Mouse (Mus musculus): ENCODE data around the gene Poc1b.

Poc1b gene

DNA sequence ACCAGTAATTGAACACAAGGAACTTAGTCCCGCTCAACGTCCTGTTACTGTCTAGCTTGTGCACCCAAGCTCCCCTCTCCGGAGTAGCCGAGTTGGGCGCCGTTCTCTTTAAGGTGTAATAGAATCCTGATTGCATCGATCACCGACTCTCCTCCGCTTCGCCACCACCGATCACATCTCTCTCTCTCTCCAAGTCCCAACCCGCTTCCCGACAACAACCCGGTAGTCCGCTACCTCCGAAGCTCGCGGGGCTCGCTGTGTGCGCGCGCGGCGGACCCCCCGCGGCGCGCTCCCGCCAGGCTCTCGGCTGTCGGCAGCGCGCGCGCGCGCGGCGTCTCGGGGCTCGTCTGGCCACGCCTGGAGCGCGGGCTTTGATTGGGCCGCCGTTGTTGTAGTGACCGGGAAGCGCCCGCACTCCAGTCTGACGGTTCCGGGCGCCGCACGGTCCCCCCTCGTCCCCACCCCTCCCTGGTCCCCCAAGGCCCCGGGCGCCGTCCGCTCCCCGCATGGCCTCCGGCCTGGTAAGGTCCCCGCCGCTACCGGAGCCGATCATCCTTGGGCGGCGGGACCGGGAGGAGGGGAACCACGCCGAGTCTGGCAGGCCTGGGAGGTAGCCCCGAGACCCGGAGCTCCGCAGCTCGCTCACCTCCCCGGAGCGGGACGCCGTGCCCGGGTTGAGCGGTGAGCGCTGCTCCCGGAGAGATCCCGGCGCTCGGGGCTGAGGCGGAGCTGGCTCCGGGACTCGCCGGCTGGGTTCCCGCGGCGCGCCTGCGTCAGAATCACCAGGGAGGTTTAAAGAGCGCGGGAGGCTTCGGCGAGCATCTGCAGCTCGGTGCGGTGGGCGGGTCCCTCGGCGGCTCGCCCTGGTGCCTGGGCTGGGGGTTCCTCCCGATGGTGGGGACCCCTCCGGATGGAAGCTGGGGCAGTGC, at the start of gene Poc1b:
Poc1b (plus strand) TSS at position 334 of the 929 bp plus-strand sequence.
- DNase-seq (ENCODE audit: extremely low read depth, insufficient read length, low spot score): peak; percentile 86

- no peak for DNase-seq (ENCODE audit: extremely low read depth, insufficient read length, low spot score)
Observed at GRCm38 (mm10) chr10:99060588-99060987, 46.2 kb upstream of the Poc1b start.

- DNase-seq (ENCODE audit: extremely low read depth, insufficient read length, low spot score): no peak
Observed at GRCm38 (mm10) chr10:99061418-99061817, 45.4 kb upstream of the Poc1b start.

- peak; percentile 59 for DNase-seq (ENCODE audit: extremely low read depth, insufficient read length, low spot score)
Observed at GRCm38 (mm10) chr10:99062546-99062945, 44.3 kb upstream of the Poc1b start.

DNA sequence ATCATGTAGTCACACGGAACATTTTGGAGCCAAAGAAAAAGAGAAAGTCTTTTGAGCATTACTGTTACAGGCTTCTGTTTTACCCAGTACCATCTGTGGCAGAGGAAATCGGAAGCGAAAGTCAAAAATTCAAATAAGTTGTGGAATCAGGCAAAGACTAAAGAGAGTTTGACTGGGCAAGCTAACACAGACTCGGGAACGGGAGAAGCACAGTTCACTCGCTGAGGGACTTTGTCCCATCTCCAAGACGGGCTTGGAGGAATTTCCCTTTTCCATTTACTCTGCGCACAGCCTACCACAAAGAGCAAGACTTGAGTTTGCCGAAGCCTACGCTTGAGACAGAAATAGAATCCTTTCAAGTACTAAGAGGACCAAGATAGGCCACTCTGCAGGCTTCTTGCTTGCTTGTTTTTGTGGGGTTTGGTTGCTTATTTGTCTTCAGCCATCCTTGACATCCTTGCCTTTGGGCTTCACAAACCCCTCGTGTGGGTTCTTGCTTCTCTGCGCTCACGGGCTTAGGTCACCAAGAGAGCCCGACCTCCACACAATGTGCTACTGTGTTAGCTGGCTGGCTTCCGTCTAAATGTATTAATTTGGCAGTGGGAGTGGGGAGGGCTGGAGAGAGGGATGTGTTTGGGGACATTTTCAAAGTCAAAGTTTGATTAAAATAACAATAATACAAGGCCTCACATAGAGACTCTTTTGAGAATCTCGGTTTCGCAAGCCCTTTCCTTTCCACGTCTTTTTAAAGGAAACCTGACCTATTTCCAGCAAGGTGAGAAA, 30.5 kb upstream of the Poc1b start:
- DNase-seq (ENCODE audit: extremely low read depth, insufficient read length, low spot score): no peak

DNA sequence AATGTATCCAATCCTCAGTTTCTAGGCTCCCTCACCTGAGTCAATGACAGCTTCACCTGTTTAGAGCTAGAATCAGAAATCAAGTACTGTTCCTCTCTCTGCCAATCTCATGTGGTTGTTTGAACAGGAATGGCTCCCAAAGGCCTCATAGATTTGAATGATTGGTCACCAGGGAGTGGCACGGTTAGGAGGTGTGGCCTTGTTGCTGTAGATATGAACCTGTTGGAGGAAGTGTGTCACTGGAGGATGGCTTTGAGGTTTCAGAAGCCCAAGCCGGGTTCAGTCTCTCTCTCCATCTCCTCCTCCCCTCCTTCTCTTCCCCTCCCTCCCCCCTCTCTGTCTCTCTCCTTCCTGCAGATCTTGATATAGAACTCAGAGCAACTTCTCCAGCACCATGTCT, 28.2 kb upstream of the Poc1b start:
- DNase-seq (ENCODE audit: extremely low read depth, insufficient read length, low spot score): no peak

DNA sequence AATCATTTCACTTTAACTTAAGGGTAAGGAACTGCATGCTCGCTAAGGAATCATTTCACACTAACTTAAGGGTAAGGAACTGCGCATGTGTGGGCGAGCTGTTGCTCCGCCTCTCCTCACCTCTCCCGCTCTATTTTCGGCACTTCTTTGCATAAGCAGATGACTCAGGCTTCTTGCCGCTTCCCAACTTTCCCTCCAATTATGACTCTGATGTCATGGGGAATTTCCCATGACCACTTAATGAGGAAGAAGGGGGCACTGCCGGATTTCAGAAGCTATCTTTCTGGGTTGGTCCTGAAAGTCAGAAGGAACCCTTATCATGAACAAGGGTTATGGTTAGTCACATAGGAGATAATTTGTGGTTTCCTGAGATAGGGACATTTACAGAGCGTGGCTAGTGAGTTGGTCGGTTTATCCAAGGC, 25.3 kb upstream of the Poc1b start:
- DNase-seq (ENCODE audit: extremely low read depth, insufficient read length, low spot score): peak; percentile 81

DNA sequence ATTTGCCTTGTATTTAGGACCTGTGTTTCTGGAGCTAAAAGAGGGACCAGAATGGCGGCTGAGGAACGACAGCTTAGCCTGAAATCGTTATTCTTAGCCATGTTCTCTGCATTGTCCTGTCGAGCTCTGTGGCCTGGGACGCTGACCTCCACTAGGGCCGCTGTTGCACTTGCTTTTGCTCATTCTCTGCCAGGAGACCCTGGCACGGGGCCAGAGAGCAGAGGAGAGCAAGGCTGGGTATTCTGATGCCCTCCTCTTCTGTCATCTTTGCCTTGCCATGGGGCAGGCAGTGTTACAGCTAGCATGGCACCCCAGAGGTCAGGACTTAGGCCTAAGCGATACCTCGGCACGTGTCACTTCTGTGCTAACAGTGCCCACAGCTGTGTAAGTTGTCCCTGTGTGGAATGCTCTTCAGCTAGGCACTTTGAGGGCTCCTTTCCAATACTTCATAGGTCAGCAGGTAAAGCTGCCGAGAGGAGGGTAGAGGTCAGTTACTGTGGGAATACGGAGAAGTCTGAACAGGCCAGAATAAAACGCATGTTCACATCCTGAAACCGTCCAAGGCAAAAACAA, 23.3 kb upstream of the Poc1b start:
- DNase-seq (ENCODE audit: extremely low read depth, insufficient read length, low spot score): no peak

GRCm38 (mm10) chr10:99084397-99085239, 22.2 kb upstream of the Poc1b start:
- DNase-seq (ENCODE audit: extremely low read depth, insufficient read length, low spot score): peak; percentile 58

- no peak for DNase-seq (ENCODE audit: extremely low read depth, insufficient read length, low spot score)
Observed at GRCm38 (mm10) chr10:99085240-99085587, 21.6 kb upstream of the Poc1b start.

- no peak for DNase-seq (ENCODE audit: extremely low read depth, insufficient read length, low spot score)
Observed at GRCm38 (mm10) chr10:99086029-99086428, 20.8 kb upstream of the Poc1b start.

DNA sequence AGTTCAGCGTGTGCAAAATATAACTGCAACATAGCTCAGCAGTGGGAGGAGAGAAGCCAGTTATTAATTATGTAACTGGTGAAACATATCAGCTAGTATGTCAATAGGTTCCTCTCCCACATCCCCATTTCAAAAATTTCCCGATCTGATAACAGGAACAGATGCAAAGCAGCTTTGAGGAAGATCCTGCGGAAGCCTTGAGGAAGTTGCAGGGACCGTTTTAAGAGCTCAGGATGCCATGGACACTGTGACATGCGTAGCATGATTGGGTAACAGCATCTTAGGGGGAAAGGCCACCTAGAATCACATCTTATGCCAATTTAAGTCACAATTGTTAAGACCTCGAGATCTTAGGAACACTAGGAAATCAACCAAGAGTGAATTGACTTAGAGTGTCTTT, 16.9 kb upstream of the Poc1b start:
- no peak for DNase-seq (ENCODE audit: extremely low read depth, insufficient read length, low spot score)

DNA sequence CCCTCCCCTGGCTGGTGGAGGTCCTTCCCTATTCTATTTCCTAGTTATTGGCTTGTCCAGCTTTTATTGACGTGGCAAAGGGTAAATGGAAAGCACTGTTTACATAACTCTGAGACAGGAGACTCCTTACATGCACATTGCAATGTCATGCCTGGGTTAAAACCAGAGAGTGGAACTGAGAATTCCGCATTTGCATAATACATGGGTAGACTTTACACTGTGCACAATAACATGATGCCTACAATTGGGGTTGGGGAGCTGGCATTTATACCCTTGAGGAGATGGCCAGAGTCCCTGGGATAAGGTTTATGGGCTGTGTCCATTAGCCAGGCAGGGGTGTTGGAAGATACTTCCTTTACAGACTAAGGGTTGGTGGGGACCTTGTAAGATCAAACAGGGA, 13.5 kb upstream of the Poc1b start:
- no peak for DNase-seq (ENCODE audit: extremely low read depth, insufficient read length, low spot score)

DNA sequence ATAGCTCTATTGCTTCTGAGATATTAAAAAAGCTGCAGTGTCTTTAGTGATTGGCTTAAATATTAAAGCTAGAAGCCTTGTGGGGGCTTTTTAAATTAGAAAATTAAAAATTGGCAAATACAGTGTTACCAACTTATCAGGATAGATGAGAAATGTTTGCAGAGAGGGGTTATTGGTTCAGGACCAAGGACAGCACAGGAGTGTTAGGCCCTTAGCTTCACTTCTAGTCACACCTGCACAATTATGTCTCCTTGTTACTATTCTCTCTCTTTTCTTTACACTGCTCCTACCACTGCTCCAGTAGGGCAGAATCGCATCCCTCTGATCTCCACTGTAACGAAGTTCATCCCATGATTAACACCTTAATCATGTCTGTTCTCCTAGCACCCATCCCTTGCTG, 11.7 kb upstream of the Poc1b start:
- no peak for DNase-seq (ENCODE audit: extremely low read depth, insufficient read length, low spot score)

DNA sequence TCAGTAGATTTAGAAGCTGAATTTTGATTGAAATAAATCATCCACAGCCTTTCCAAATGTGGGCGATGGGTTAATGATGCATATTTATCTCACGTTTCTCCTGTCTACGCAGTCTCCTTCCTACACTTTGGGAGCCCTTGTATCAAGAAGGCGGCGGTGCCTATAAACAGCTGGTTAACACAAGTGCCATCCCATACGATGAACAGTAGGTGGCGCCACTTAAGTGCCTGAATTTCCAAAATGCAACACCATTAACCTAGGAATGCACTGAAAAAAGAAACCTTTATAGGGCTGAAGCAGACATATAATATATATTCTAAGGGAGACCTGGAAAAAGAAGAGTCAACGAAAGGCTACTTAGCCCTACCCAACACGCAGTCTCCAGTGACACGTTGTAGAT, 9.5 kb upstream of the Poc1b start:
- DNase-seq (ENCODE audit: extremely low read depth, insufficient read length, low spot score): no peak

GRCm38 (mm10) chr10:99105522-99105921, 1.3 kb upstream of the Poc1b start:
- DNase-seq (ENCODE audit: extremely low read depth, insufficient read length, low spot score): no peak

- DNase-seq (ENCODE audit: extremely low read depth, insufficient read length, low spot score): no peak
Observed at GRCm38 (mm10) chr10:99106311-99106702, 529 bp upstream of the Poc1b start.

GRCm38 (mm10) chr10:99107964-99108363, 1.1 kb downstream of the Poc1b start, which contains the start of gene Galnt4:
Gene Galnt4, plus strand, starts transcription at chr10:99108159.
- DNase-seq (ENCODE audit: extremely low read depth, insufficient read length, low spot score): peak; percentile 24

GRCm38 (mm10) chr10:99108431-99108982, 1.7 kb downstream of the Poc1b start:
- DNase-seq (ENCODE audit: extremely low read depth, insufficient read length, low spot score): no peak

- DNase-seq (ENCODE audit: extremely low read depth, insufficient read length, low spot score): no peak
Observed at GRCm38 (mm10) chr10:99113533-99113932, 6.7 kb downstream of the Poc1b start.
